23 mouse cellular contexts compared by ENCODE assay signal in the genomic region with DNA sequence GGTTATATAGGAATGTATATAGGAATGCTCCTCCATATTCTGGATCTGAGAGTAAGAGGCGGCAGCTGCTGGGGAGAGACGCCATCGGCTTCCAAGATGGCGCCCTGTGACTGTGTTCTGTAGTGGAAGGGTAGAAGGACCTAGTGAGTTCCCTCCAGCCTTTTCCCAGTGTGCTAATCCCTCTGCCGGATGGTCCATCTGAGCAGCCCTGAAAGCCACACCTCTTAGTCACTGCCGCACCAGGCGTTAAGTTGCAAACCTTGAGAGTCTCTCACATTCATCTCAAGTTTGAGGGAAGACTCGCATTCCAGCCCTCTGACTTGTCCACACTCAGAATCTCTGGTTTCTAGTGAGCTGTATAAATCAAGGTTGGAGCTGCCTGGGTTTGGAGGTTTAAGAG. TPM values are rescaled to one million over a fixed set of nuclear protein-coding genes. Genes with fewer than 3 reads are reported as not detected.
DNase-seq lines count a peak whose midpoint lies in the region; ATAC-seq and TF ChIP-seq lines count a peak whose summit lies in the region.
"Had no signal": no experiment of that assay in that cellular context is flagged by ENCODE, and none has a peak within 500 bp of the region (broad histone marks: within the 10 kb centered on the region; RNA-seq: fewer than 3 reads in every experiment).

No protein-coding gene starts in this region.

- POLR2A ChIA-PET in Patski (lab: Charles Lee) = interaction anchor here (1.0 kb wide), 1 partner anchor 51 kb away, joined by 5 read pairs; no protein-coding TSS in a partner anchor

- CTCF ChIA-PET in Patski (lab: Charles Lee) = interaction anchor here (1.8 kb wide), 1 partner anchor 49 kb away, joined by 3 read pairs; no protein-coding TSS in a partner anchor

- TF ChIP-seq CTCF in Patski (IDR thresholded peaks at IDR 0.05) = no peak

- H3K36me3 ChIP-seq in myocyte (ENCODE audit: control insufficient read depth, insufficient read depth) = no peaks in the 10 kb centered on the region
- no peaks in the 10 kb centered on the region for H3K36me3 ChIP-seq in hindbrain, embryonic 13.5 days
- no peaks in the 10 kb centered on the region for H3K36me3 ChIP-seq in forebrain, embryonic 15.5 days
- H3K36me3 ChIP-seq: intestine, embryonic 15.5 days; limb, embryonic 13.5 days; lung, embryonic 15.5 days; midbrain, embryonic 13.5 days had no signal

- H3K79me2 ChIP-seq in myocyte (ENCODE audit: control insufficient read depth, insufficient read depth) = no peaks in the 10 kb centered on the region

- H3K27ac ChIP-seq in hindbrain, embryonic 13.5 days = no peak overlapping the region
- no peak overlapping the region for H3K27ac ChIP-seq in forebrain, embryonic 15.5 days (replicated peaks)
- H3K27ac ChIP-seq: gastrocnemius, adult 2 months; hindbrain, postnatal 0 days; intestine, embryonic 15.5 days; limb, embryonic 13.5 days; lung, embryonic 15.5 days; midbrain, embryonic 13.5 days had no signal

- no peak overlapping the region for H3K9ac ChIP-seq in hindbrain, embryonic 13.5 days
- no peak overlapping the region for H3K9ac ChIP-seq in forebrain, embryonic 15.5 days (replicated peaks)
- H3K9ac ChIP-seq: intestine, embryonic 15.5 days; limb, embryonic 13.5 days; lung, embryonic 15.5 days; midbrain, embryonic 13.5 days had no signal

- 94% methylated on average over 8 of the region's 8 CpGs for WGBS in hindbrain, embryonic 13.5 days
- 91% methylated on average over 8 of the region's 8 CpGs for WGBS in forebrain, embryonic 15.5 days

- no peaks in the 10 kb centered on the region for H3K9me3 ChIP-seq in hindbrain, embryonic 13.5 days
- H3K9me3 ChIP-seq in forebrain, embryonic 15.5 days = no peaks in the 10 kb centered on the region
- H3K9me3 ChIP-seq: intestine, embryonic 15.5 days; limb, embryonic 13.5 days; lung, embryonic 15.5 days; megakaryocyte, embryonic 14.5 days; midbrain, embryonic 13.5 days had no signal

- no peak overlapping the region for H3ac ChIP-seq in myocyte (ENCODE audit: control insufficient read depth, insufficient read length)

- H3K4me1 ChIP-seq in hindbrain, embryonic 13.5 days (replicated peaks) = 0 out of 2 replicates have a peak, but pooled peaks cover 3% of the 10 kb centered on the region
- H3K4me1 ChIP-seq in forebrain, embryonic 15.5 days = no peaks in the 10 kb centered on the region; the same call in 1 of the 2 replicates
- H3K4me1 ChIP-seq: intestine, embryonic 15.5 days; lung, embryonic 15.5 days; megakaryocyte, embryonic 14.5 days; midbrain, embryonic 13.5 days had no signal

- H3K27me3 ChIP-seq in Patski (no peaks in the 10 kb centered on the region), myocyte (ENCODE audit: control insufficient read depth, insufficient read depth, insufficient read length) (no peaks in the 10 kb centered on the region)
- no peaks in the 10 kb centered on the region for H3K27me3 ChIP-seq in hindbrain, embryonic 13.5 days
- no peaks in the 10 kb centered on the region for H3K27me3 ChIP-seq in forebrain, embryonic 15.5 days
- H3K27me3 ChIP-seq: intestine, embryonic 15.5 days; limb, embryonic 13.5 days; lung, embryonic 15.5 days; midbrain, embryonic 13.5 days had no signal

- in situ Hi-C loops in Patski (cut with MboI; ENCODE audit: low pct_unique_long_range_greater_than_20kb) = no loop called here

- H3K4me3 ChIP-seq in myocyte = no peak overlapping the region
- H3K4me3 ChIP-seq in hindbrain, embryonic 13.5 days = no peak overlapping the region
- H3K4me3 ChIP-seq in forebrain, embryonic 15.5 days = no peak overlapping the region
- H3K4me3 ChIP-seq: gastrocnemius, adult 2 months; intestine, embryonic 15.5 days; limb, embryonic 13.5 days; lung, embryonic 15.5 days; megakaryocyte, embryonic 14.5 days; midbrain, embryonic 13.5 days had no signal

- ATAC-seq in Patski = peak; percentile 83
- no peak for ATAC-seq in hindbrain, embryonic 13.5 days (ENCODE audit: low FRiP score)
- no peak for ATAC-seq in forebrain, embryonic 15.5 days (replicated peaks)
- ATAC-seq: forebrain, embryonic 14.5 days; hindbrain, postnatal 0 days; intestine, embryonic 15.5 days; midbrain, embryonic 13.5 days had no signal

- peak overlapping the region; percentile 56 for H3K4me2 ChIP-seq in myocyte (ENCODE audit: low read depth)
- no peak overlapping the region for H3K4me2 ChIP-seq in hindbrain, embryonic 13.5 days
- H3K4me2 ChIP-seq in forebrain, embryonic 15.5 days (replicated peaks) = no peak overlapping the region
- H3K4me2 ChIP-seq: intestine, embryonic 15.5 days; limb, embryonic 13.5 days; liver, embryonic 11.5 days; lung, embryonic 15.5 days; midbrain, embryonic 13.5 days had no signal

- no peak for TF ChIP-seq POLR2A in myocyte (IDR thresholded peaks at IDR 0.05; ENCODE audit: insufficient read length, low read depth)

- DNase-seq in 3134 (ENCODE audit: extremely low read depth, insufficient read length, low spot score) (peak; percentile 77), 3T3-L1 (ENCODE audit: low read depth, low spot score) (peak; percentile 54), Patski (ENCODE audit: low read depth, low spot score) (no peak)
- DNase-seq: cerebellum, adult 18-20 months; cerebellum, postnatal 10 days; gastrocnemius, adult 2 months; gastrocnemius, postnatal 36 days; heart, adult 18-20 months; heart, postnatal 14 days; lung, postnatal 4 days; right cerebral cortex, postnatal 14 days; thymus, postnatal 4 days had no signal

TF ChIP-seq in myocyte, 11 proteins besides CTCF, POLR2A, EP300 and RAD21:
- TF ChIP-seq E2F4 (IDR thresholded peaks at IDR 0.05; ENCODE audit: insufficient read depth) (no peak), CEBPB (IDR thresholded peaks at IDR 0.05; ENCODE audit: insufficient read depth, poor library complexity, severe bottlenecking) (no peak), MAX (IDR thresholded peaks at IDR 0.05; ENCODE audit: low read depth) (no peak), MYOD1 (IDR thresholded peaks at IDR 0.05; ENCODE audit: control insufficient read depth in 1 of 3, insufficient read length in 2 of 3, low read depth in 2 of 3) (peak in 1 of 3 experiments; percentile 11), MYOG (IDR thresholded peaks at IDR 0.05; ENCODE audit: control insufficient read depth in 1 of 3, insufficient read depth in 1 of 3, insufficient read length in 2 of 3, low read depth in 2 of 3) (no peak)

RNA-seq across cellular contexts. Expression of gene Ift43, which starts 46.7 kb away (rescaled TPM):
- polyA plus RNA-seq in Patski (2021) (108 TPM), myocyte (2012; fragmentation: generic; extraction: Trizol) (93.4 TPM)
- 67.9 and 72.9 TPM in 2 replicates for polyA plus RNA-seq in hindbrain, embryonic 13.5 days (2015; fragmentation: Nextera tagmentation; extraction: Ambion mirVana)
- 74.6 and 82.8 TPM in 2 replicates for polyA plus RNA-seq in forebrain, embryonic 15.5 days (2015; fragmentation: Nextera tagmentation; extraction: Ambion mirVana)

RNA-seq across cellular contexts. Expression of gene Tgfb3, which starts 50.2 kb away (rescaled TPM):
- polyA plus RNA-seq in Patski (2021) = 25.6 TPM
- polyA plus RNA-seq in myocyte (2012; fragmentation: generic; extraction: Trizol) = 79.2 TPM
- 5.4 and 6.1 TPM in 2 replicates for polyA plus RNA-seq in hindbrain, embryonic 13.5 days (2015; fragmentation: Nextera tagmentation; extraction: Ambion mirVana)
- polyA plus RNA-seq in forebrain, embryonic 15.5 days (2015; fragmentation: Nextera tagmentation; extraction: Ambion mirVana) = 7.7 and 7.9 TPM in 2 replicates
